Mouse (Mus musculus): Measurements from ENCODE around the gene Dtx2.

Gene Dtx2

GRCm38 (mm10) chr5:135974365-135974764, 20.2 kb upstream of the Dtx2 start, which contains the start of gene Ssc4d:
Gene Ssc4d (minus strand): TSS chr5:135974531.
- DNase-seq (ENCODE audit: low spot score in 2 of 2) = no peak

- no peak for DNase-seq (ENCODE audit: low spot score in 2 of 2)
Observed at GRCm38 (mm10) chr5:135975893-135976668, 18.5 kb upstream of the Dtx2 start.

- DNase-seq (ENCODE audit: low spot score in 2 of 2) = no peak
Observed at GRCm38 (mm10) chr5:135979381-135979780, 15.2 kb upstream of the Dtx2 start.

GRCm38 (mm10) chr5:135979904-135980303, 14.7 kb upstream of the Dtx2 start, which contains the start of gene Zp3:
Gene Zp3 (plus strand): TSS chr5:135980099.
- DNase-seq (ENCODE audit: low spot score in 2 of 2) = no peak

- peak; percentile 33 to 59 for DNase-seq (ENCODE audit: low spot score in 2 of 2)
Observed at GRCm38 (mm10) chr5:135982398-135982797, 12.2 kb upstream of the Dtx2 start.

GRCm38 (mm10) chr5:135984546-135985044, 10.0 kb upstream of the Dtx2 start:
- DNase-seq (ENCODE audit: low spot score in 2 of 2) = no peak

- no peak for DNase-seq (ENCODE audit: low spot score in 2 of 2)
Observed at GRCm38 (mm10) chr5:135987248-135987647, 7.4 kb upstream of the Dtx2 start.

GRCm38 (mm10) chr5:135990601-135991000, 4.0 kb upstream of the Dtx2 start:
- peak in 1 of 2 experiments; percentile 42 for DNase-seq (ENCODE audit: low spot score in 2 of 2)

GRCm38 (mm10) chr5:135993381-135993965, 1.1 kb upstream of the Dtx2 start:
- no peak for DNase-seq (ENCODE audit: low spot score in 2 of 2)

GRCm38 (mm10) chr5:135994335-135994724, 270 bp upstream of the Dtx2 start:
- DNase-seq (ENCODE audit: low spot score in 2 of 2) = no peak

- DNase-seq (ENCODE audit: low spot score in 2 of 2) = no peak
Observed at GRCm38 (mm10) chr5:135996162-135996561, 1.6 kb downstream of the Dtx2 start.

- no peak for DNase-seq (ENCODE audit: low spot score in 2 of 2)
Observed at GRCm38 (mm10) chr5:136001222-136001621, 6.6 kb downstream of the Dtx2 start.

GRCm38 (mm10) chr5:136002325-136002724, 7.7 kb downstream of the Dtx2 start:
- no peak for DNase-seq (ENCODE audit: low spot score in 2 of 2)

- no peak for DNase-seq (ENCODE audit: low spot score in 2 of 2)
Observed at GRCm38 (mm10) chr5:136002751-136003151, 8.2 kb downstream of the Dtx2 start.

- no peak for DNase-seq (ENCODE audit: low spot score in 2 of 2)
Observed at GRCm38 (mm10) chr5:136004537-136004936, 9.9 kb downstream of the Dtx2 start.

- DNase-seq (ENCODE audit: low spot score in 2 of 2) = no peak
Observed at GRCm38 (mm10) chr5:136007745-136008144, 13.1 kb downstream of the Dtx2 start.

GRCm38 (mm10) chr5:136014877-136015276, 20.3 kb downstream of the Dtx2 start:
- no peak for DNase-seq (ENCODE audit: low spot score in 2 of 2)

GRCm38 (mm10) chr5:136015586-136015985, 21.0 kb downstream of the Dtx2 start:
- no peak for DNase-seq (ENCODE audit: low spot score in 2 of 2)

- DNase-seq (ENCODE audit: low spot score in 2 of 2) = no peak
Observed at GRCm38 (mm10) chr5:136016014-136016876, 21.6 kb downstream of the Dtx2 start.

GRCm38 (mm10) chr5:136017262-136017661, 22.7 kb downstream of the Dtx2 start:
- no peak for DNase-seq (ENCODE audit: low spot score in 2 of 2)

GRCm38 (mm10) chr5:136018726-136019125, 24.1 kb downstream of the Dtx2 start:
- DNase-seq (ENCODE audit: low spot score in 2 of 2) = no peak

GRCm38 (mm10) chr5:136019907-136020306, 25.3 kb downstream of the Dtx2 start:
- no peak for DNase-seq (ENCODE audit: low spot score in 2 of 2)

All from spleen, postnatal 10 days (tissue).